Mouse (Mus musculus) lung, postnatal 0 days (tissue): Measurements from ENCODE around the gene Kcnq1.

ENCODE experiments used
- CTCF ChIP-seq: IDR thresholded peaks from 2 replicates; pipeline ENCODE4 v1.5.1; 2016; ENCODE audit warnings: antibody characterized with exemption, mild to moderate bottlenecking
- EP300 ChIP-seq: IDR thresholded peaks from 2 replicates; pipeline ENCODE4 v1.6.1; 2016; ENCODE audit warnings: antibody characterized with exemption, mild to moderate bottlenecking, control low read depth

DNA sequence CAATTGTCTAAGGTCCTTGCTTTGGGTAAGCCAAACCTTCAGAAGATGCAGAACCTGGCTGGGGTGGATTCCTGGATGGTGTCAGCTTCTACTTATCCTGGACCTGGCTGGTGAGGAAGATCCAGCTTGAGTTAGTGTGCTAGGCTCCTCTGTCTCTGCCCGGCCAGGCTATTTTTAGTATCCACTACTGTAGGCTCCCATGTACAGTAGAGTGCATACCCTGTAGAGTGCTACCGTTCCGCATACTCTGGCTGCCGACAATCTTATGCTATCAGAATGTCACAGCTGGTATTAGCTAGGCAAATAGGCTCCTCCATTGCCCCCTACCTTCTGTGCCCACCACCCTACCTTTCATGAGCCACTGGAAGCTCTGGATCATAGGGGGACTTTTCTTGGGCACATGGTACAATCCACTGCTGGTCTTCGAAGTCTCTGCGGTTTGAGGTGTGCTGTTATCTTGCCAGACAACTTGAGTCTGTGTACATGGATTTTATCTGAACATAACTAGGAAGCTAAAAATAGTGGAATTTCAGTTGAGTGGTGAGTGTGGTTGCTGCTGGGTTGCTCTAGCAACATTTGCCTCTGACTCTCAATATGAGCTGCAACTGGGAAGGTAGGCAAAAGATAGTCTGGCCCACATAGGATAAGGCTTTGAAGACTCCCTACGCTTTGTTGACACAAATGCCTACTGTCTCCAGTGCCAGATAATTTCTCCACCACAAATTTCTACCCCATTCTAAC lies 258.1 kb downstream of the Kcnq1 start:
- TF ChIP-seq CTCF, result no peak
- no peak for TF ChIP-seq EP300
